In the genomic region with DNA sequence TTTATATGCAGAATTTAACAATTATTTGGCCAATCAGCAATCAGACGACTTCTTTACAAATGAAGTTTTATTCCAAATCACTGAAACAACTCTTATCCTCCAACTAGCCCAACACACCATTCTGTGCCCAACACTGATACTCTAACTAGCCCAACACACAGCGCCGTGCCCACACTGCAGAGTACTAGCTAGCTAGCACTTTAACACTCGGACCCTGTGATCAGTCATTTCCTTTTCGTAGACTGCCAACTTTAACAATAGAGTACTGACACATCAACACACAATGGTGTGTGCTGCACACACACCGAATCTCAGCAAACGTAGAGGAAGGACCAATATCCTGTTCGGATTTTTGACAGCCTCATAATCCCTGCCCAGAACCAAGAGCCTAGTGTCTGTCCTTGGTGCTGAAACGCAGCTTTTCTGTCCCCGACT, we compare ENCODE assay signal across 9 mouse cellular contexts. TPM values are rescaled to one million over a fixed set of nuclear protein-coding genes. Genes with fewer than 3 reads are reported as not detected.
A peak's percentile ranks its signal among the peaks of the same experiment; 100 is the strongest.
DNase-seq lines count a peak whose midpoint lies in the region; ATAC-seq lines count a peak whose summit lies in the region.
"Had no signal": no experiment of that assay in that cellular context is flagged by ENCODE, and none has a peak within 500 bp of the region (broad histone marks: within the 10 kb centered on the region; RNA-seq: fewer than 3 reads in every experiment).

No protein-coding gene starts in this region.

- H3K36me3 ChIP-seq in heart, embryonic 13.5 days: no peaks in the 10 kb centered on the region
- no peaks in the 10 kb centered on the region for H3K36me3 ChIP-seq in forebrain, embryonic 13.5 days (ENCODE audit: poor library complexity, severe bottlenecking)

- peaks cover 55% of the 10 kb centered on the region for H3K27me3 ChIP-seq in heart, embryonic 13.5 days (replicated peaks)
- H3K27me3 ChIP-seq in forebrain, embryonic 13.5 days: no peaks in the 10 kb centered on the region

- ATAC-seq in heart, embryonic 13.5 days (ENCODE audit: extremely low read depth, insufficient number of reproducible peaks, low FRiP score, low TSS enrichment): no peak
- ATAC-seq in forebrain, embryonic 13.5 days: no peak
- peak; percentile 58; the same call in 1 of the 2 replicates for ATAC-seq in megakaryocyte progenitor cell, adult 5-6 weeks (replicated peaks; ENCODE audit: poor library complexity)

- peaks cover 11% of the 10 kb centered on the region for H3K4me1 ChIP-seq in heart, embryonic 13.5 days
- H3K4me1 ChIP-seq in forebrain, embryonic 13.5 days: peaks cover 19% of the 10 kb centered on the region

- no peaks in the 10 kb centered on the region for H3K9me3 ChIP-seq in heart, embryonic 13.5 days
- no peaks in the 10 kb centered on the region for H3K9me3 ChIP-seq in forebrain, embryonic 13.5 days (replicated peaks)

- no peak for DNase-seq in heart, adult 11 months
- DNase-seq in R1 (ENCODE audit: low read depth, low spot score): peak; percentile 86
- peak; percentile 72 for DNase-seq in kidney, adult 9 months
- no peak for DNase-seq in urinary bladder, adult 2 months (ENCODE audit: low spot score)
- DNase-seq in spleen, adult 12 weeks (ENCODE audit: low spot score): no peak

- no peak overlapping the region for H3K9ac ChIP-seq in heart, embryonic 13.5 days
- H3K9ac ChIP-seq in forebrain, embryonic 13.5 days: peak overlapping the region; percentile 88
- H3K9ac ChIP-seq: liver, embryonic 14.5 days had no signal

- WGBS in heart, embryonic 13.5 days: 22% methylated on average over 10 of the region's 10 CpGs
- WGBS in forebrain, embryonic 13.5 days: 15% methylated on average over 10 of the region's 10 CpGs

- H3K4me2 ChIP-seq in heart, embryonic 13.5 days: peak overlapping the region; percentile 98
- peak overlapping the region; percentile 76 for H3K4me2 ChIP-seq in forebrain, embryonic 13.5 days

- H3K4me3 ChIP-seq in heart, embryonic 13.5 days: peak overlapping the region; percentile 76
- H3K4me3 ChIP-seq in forebrain, embryonic 13.5 days: peak overlapping the region; percentile 79

- no peak overlapping the region for H3K27ac ChIP-seq in heart, embryonic 13.5 days (replicated peaks)
- H3K27ac ChIP-seq in forebrain, embryonic 13.5 days: peak overlapping the region; percentile 92
- H3K27ac ChIP-seq: liver, embryonic 14.5 days had no signal

RNA-seq across cellular contexts. Expression of a gene that starts 57.7 kb away (rescaled TPM):
- 1.0 and 1.6 TPM in 2 replicates for polyA plus RNA-seq in heart, embryonic 13.5 days (2015; fragmentation: Nextera tagmentation; extraction: Ambion mirVana)
- 85.8 and 89.9 TPM in 2 replicates for polyA plus RNA-seq in forebrain, embryonic 13.5 days (2015; fragmentation: Nextera tagmentation; extraction: Ambion mirVana)
- total RNA-seq in megakaryocyte progenitor cell, adult 5-6 weeks (2015): not detected in 2 replicates
- not detected in 2 replicates for total RNA-seq in megakaryocyte progenitor cell, adult 5-6 weeks (2017)
- polyA plus RNA-seq in urinary bladder, adult 2 months (2012; rRNA removed): 0.16 and 0.21 TPM in 2 replicates

Comparison
In these comparisons a context has a peak if more than half of its experiments do, and no peak if none do; other contexts are left out.
1. DNase-seq: peak in R1 (single experiment) and kidney, adult 9 months (single experiment); none in heart, adult 11 months (single experiment), urinary bladder, adult 2 months (single experiment) and spleen, adult 12 weeks (single experiment).
2. RNA of a gene that starts 57.7 kb away (polyA plus RNA-seq): 85.8 to 89.9 TPM in forebrain, embryonic 13.5 days; 1.0 to 1.6 TPM in heart, embryonic 13.5 days and 0.16 to 0.21 TPM in urinary bladder, adult 2 months; every median in the first group is over 10 times any median in the second.